9 mouse cellular contexts compared by ENCODE assay signal in the genomic region with DNA sequence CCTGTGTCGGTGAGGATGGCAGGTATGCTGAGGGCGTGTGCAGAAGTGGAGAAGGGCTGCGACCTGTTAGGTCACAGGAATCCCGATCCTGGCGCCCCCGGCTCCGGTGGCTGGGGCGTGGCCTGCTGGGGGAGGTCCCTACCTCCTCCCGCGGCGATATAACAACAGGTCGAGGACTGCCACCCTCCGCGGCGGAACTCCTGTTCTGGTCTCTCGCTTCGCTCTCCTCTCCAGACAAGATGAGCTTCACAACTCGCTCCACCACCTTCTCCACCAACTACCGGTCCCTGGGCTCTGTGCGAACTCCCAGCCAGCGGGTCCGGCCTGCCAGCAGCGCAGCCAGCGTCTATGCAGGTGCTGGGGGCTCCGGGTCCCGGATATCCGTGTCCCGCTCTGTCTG. TPM values are rescaled to one million over a fixed set of nuclear protein-coding genes. Genes with fewer than 3 reads are reported as not detected.
DNase-seq lines count a peak whose midpoint lies in the region; ATAC-seq and TF ChIP-seq lines count a peak whose summit lies in the region.
"Had no signal": no experiment of that assay in that cellular context is flagged by ENCODE, and none has a peak within 500 bp of the region (broad histone marks: within the 10 kb centered on the region; RNA-seq: fewer than 3 reads in every experiment).

A gene (plus strand): TSS at position 141 of the 400 bp plus-strand sequence.

- peaks cover 16% of the 10 kb centered on the region; the same call in 1 of the 2 replicates for H3K27me3 ChIP-seq in hindbrain, postnatal 0 days (ENCODE audit: insufficient read depth, low read length)
- peaks cover 23% of the 10 kb centered on the region for H3K27me3 ChIP-seq in liver, embryonic 16.5 days (ENCODE audit: control insufficient read depth, insufficient read depth, low read depth, low read length)
- no peaks in the 10 kb centered on the region for H3K27me3 ChIP-seq in small intestine, adult 2 months (ENCODE audit: control insufficient read depth, insufficient read depth, low read length)

- no peak within 1 kb of the TSS for H3K27ac ChIP-seq in hindbrain, postnatal 0 days
- peak within 1 kb of the TSS; percentile 80 for H3K27ac ChIP-seq in liver, embryonic 16.5 days (ENCODE audit: low read length)
- peak within 1 kb of the TSS; percentile 56 for H3K27ac ChIP-seq in small intestine, adult 2 months (ENCODE audit: insufficient read depth, low read depth, low read length)
- H3K27ac ChIP-seq: macrophage had no signal

- DNase-seq in adrenal gland, postnatal 10 days: peak; percentile 25
- no peak for DNase-seq in adrenal gland, postnatal 25 days
- peak; percentile 52 for DNase-seq in embryo, embryonic 9.5 days (ENCODE audit: extremely low spot score)
- DNase-seq in hindbrain, postnatal 0 days (ENCODE audit: low spot score): no peak
- no peak for DNase-seq in frontal cortex, postnatal 25 days (ENCODE audit: low spot score in 2 of 2)
- DNase-seq in gastrocnemius, postnatal 25 days: no peak

- H3K36me3 ChIP-seq in hindbrain, postnatal 0 days (ENCODE audit: insufficient read depth, low read length): no peaks in the 10 kb centered on the region
- no peaks in the 10 kb centered on the region for H3K36me3 ChIP-seq in liver, embryonic 16.5 days (ENCODE audit: control insufficient read depth, insufficient read depth)
- peaks cover 19% of the 10 kb centered on the region for H3K36me3 ChIP-seq in small intestine, adult 2 months (ENCODE audit: control insufficient read depth, insufficient read depth, low read length)

- peak within 1 kb of the TSS; percentile 18 for H3K4me3 ChIP-seq in hindbrain, postnatal 0 days (ENCODE audit: low read length)
- H3K4me3 ChIP-seq in liver, embryonic 16.5 days (ENCODE audit: low read depth, low read length): peak within 1 kb of the TSS; percentile 61
- peak within 1 kb of the TSS; percentile 71 for H3K4me3 ChIP-seq in small intestine, adult 2 months (ENCODE audit: low read depth, low read length)

- ATAC-seq in hindbrain, postnatal 0 days: no peak
- ATAC-seq in liver, embryonic 16.5 days (ENCODE audit: low read depth): peak; percentile 61

- H3K4me1 ChIP-seq in hindbrain, postnatal 0 days (ENCODE audit: insufficient read depth, low read length): peaks cover 9% of the 10 kb centered on the region; the same call in 1 of the 2 replicates
- H3K4me1 ChIP-seq in liver, embryonic 16.5 days (ENCODE audit: control insufficient read depth, low read depth, low read length): peaks cover 6% of the 10 kb centered on the region; the same call in 1 of the 2 replicates
- H3K4me1 ChIP-seq in small intestine, adult 2 months (ENCODE audit: control insufficient read depth, insufficient read depth, insufficient read length, low read length): peaks cover 11% of the 10 kb centered on the region; the same call in 1 of the 2 replicates

- H3K9ac ChIP-seq in hindbrain, postnatal 0 days (replicated peaks; ENCODE audit: low read length): no peak within 1 kb of the TSS
- peak within 1 kb of the TSS; percentile 56 for H3K9ac ChIP-seq in liver, embryonic 16.5 days (ENCODE audit: low read depth, low read length)

- TF ChIP-seq POLR2A in small intestine, adult 2 months (IDR thresholded peaks at IDR 0.05; ENCODE audit: low read depth, low read length): peak; percentile 66; the same call in 1 of the 2 replicates

- peak within 1 kb of the TSS; percentile 45 for H3K4me2 ChIP-seq in hindbrain, postnatal 0 days (ENCODE audit: low read depth, low read length)
- H3K4me2 ChIP-seq in liver, embryonic 16.5 days (ENCODE audit: low read depth, low read length): peak within 1 kb of the TSS; percentile 44

- H3K9me3 ChIP-seq in hindbrain, postnatal 0 days (ENCODE audit: low read length): no peaks in the 10 kb centered on the region
- H3K9me3 ChIP-seq in liver, embryonic 16.5 days (replicated peaks; ENCODE audit: control insufficient read depth, low read length): no peaks in the 10 kb centered on the region

- 3% methylated on average over 28 of the region's 28 CpGs for WGBS in hindbrain, postnatal 0 days
- 2% methylated on average over 28 of the region's 28 CpGs for WGBS in liver, embryonic 16.5 days (ENCODE audit: insufficient replicate concordance)
- 2% methylated on average over 28 of the region's 28 CpGs for WGBS in small intestine, adult 2 months

- no peak for TF ChIP-seq CTCF in hindbrain, postnatal 0 days (IDR thresholded peaks at IDR 0.05; ENCODE audit: low read depth)
- TF ChIP-seq CTCF in small intestine, adult 2 months (IDR thresholded peaks at IDR 0.05; ENCODE audit: extremely low read depth, insufficient read length, insufficient replicate concordance, low read depth, low read length): no peak

RNA-seq across cellular contexts. Expression of the gene that starts here (rescaled TPM):
- 10 to 100 TPM; 15.9 to 28.3 TPM for total RNA-seq in adrenal gland, postnatal 10 days (2021)
- total RNA-seq in adrenal gland, postnatal 25 days (2021): 1.5 and 1.8 TPM in 2 replicates
- total RNA-seq in hindbrain, postnatal 0 days (2014; rRNA removed): 3.4 and 5.0 TPM in 2 replicates
- 12.6 and 13.6 TPM in 2 replicates for polyA plus RNA-seq in hindbrain, postnatal 0 days (2015; fragmentation: Nextera tagmentation; extraction: Ambion mirVana)
- 118 and 119 TPM in 2 replicates for polyA plus RNA-seq in liver, embryonic 16.5 days (2015; fragmentation: Nextera tagmentation; extraction: Ambion mirVana)
- 141 and 200 TPM in 2 replicates for polyA plus RNA-seq in small intestine, adult 2 months (2012; rRNA removed)
- total RNA-seq in gastrocnemius, postnatal 25 days (2021): under 1 TPM; 0.18 to 0.29 TPM
- polyA plus RNA-seq: macrophage had no signal

Comparison
In these comparisons a context has a peak if more than half of its experiments do, and no peak if none do; other contexts are left out.
1. DNase-seq: peak in adrenal gland, postnatal 10 days (single experiment) and embryo, embryonic 9.5 days (single experiment); none in adrenal gland, postnatal 25 days (single experiment), hindbrain, postnatal 0 days (single experiment), frontal cortex, postnatal 25 days (0 of 2) and gastrocnemius, postnatal 25 days (single experiment).
2. H3K4me3 ChIP-seq: peak in every context shown above with its lines; median percentile 71 in small intestine, adult 2 months; 61 in liver, embryonic 16.5 days; 18 in hindbrain, postnatal 0 days.